Mouse (Mus musculus) hindbrain, embryonic 12.5 days (tissue): ENCODE measurements around the gene Gm525. TPM values are rescaled to one million over a fixed set of nuclear protein-coding genes. Genes with fewer than 3 reads are reported as not detected.
"Not testable (repeated sequence)": the region's sequence is repeated elsewhere in the genome, so short reads cannot be mapped to it uniquely, and the experiment has no call there.

Experiments used
- ATAC-seq: fragments of 200-750 bp; cut with Nextera tagmentation; 2 replicates; pipeline ENCODE4 v1.8.0; 2017; ENCODE audit warnings: moderate TSS enrichment; ENCODE audit not compliant: low FRiP score
- H3K27ac ChIP-seq: fragments of 300-500 bp; sonication (generic); 2 replicates; pipeline ENCODE4 v1.5.1; 2016; ENCODE audit warnings: mild to moderate bottlenecking
- H3K27me3 ChIP-seq: fragments of 300-500 bp; sonication (generic); 2 replicates; pipeline ENCODE4 v1.6.1; 2016; ENCODE audit warnings: mild to moderate bottlenecking
- H3K36me3 ChIP-seq: fragments of 300-500 bp; sonication (generic); 2 replicates; pipeline ENCODE4 v1.6.1; 2016; ENCODE audit warnings: mild to moderate bottlenecking
- H3K4me1 ChIP-seq: fragments of 300-500 bp; sonication (generic); 2 replicates; pipeline ENCODE4 v1.6.1; 2016
- H3K4me2 ChIP-seq: fragments of 300-500 bp; sonication (generic); replicated peaks from 2 replicates; pipeline ENCODE4 v1.6.1; 2016; ENCODE audit warnings: mild to moderate bottlenecking
- H3K4me3 ChIP-seq: fragments of 300-500 bp; sonication (generic); 2 replicates; pipeline ENCODE4 v1.5.1; 2016; ENCODE audit warnings: mild to moderate bottlenecking
- H3K9ac ChIP-seq: fragments of 300-500 bp; sonication (generic); 2 replicates; pipeline ENCODE4 v1.6.1; 2016; ENCODE audit warnings: mild to moderate bottlenecking, moderate library complexity
- H3K9me3 ChIP-seq: fragments of 300-500 bp; sonication (generic); replicated peaks from 2 replicates; pipeline ENCODE4 v1.6.1; 2016; ENCODE audit warnings: mild to moderate bottlenecking
- WGBS: fragments of 180-500 bp; shearing (Covaris S2); methylation state at CpG from one replicate; pipeline ENCODE4 v1.1.7; 2016; 5-methylcytosine and 5-hydroxymethylcytosine counted together
- polyA plus RNA-seq: library from polyadenylated mRNA; unstranded; fragments of >200 nt; fragmentation: Nextera tagmentation; extraction: Ambion mirVana; gene quantifications from 2 replicates; pipeline ENCODE4 v1.2.1, GENCODE M21; 2016

Gene Gm525
- polyA plus RNA-seq, 1 experiment from 2014 or later = 0.58 TPM

- Histone ChIP-seq H3K27ac (no peak within 1 kb of the TSS), H3K9me3 (0 out of 2 replicates have a peak, but pooled peaks cover 5% of the 10 kb centered on the region), H3K4me1 (no peaks in the 10 kb centered on the region), H3K4me3 (no peak within 1 kb of the TSS), H3K36me3 (no peaks in the 10 kb centered on the region), H3K9ac (no peak within 1 kb of the TSS), H3K27me3 (no peaks in the 10 kb centered on the region), H3K4me2 (no peak within 1 kb of the TSS)
- no peak for ATAC-seq
- 91% methylated on average over 1 of the region's 1 CpGs for WGBS
Observed at GRCm38 (mm10) chr11:89066750-89067149, 6.9 kb upstream of the Gm525 start, which contains the start of gene Dgke. Dgke (minus strand) TSS chr11:89066850.

GRCm38 (mm10) chr11:89067301-89067822 lies 6.3 kb upstream of the Gm525 start:
- H3K4me1 ChIP-seq = no peaks in the 10 kb centered on the region

GRCm38 (mm10) chr11:89067871-89068490 lies 5.7 kb upstream of the Gm525 start:
- Histone ChIP-seq H3K4me1 (no peaks in the 10 kb centered on the region), H3K4me3 (no peak overlapping the region), H3K9me3 (0 out of 2 replicates have a peak, but pooled peaks cover 5% of the 10 kb centered on the region), H3K4me2 (no peak overlapping the region), H3K9ac (no peak overlapping the region), H3K27me3 (no peaks in the 10 kb centered on the region), H3K27ac (no peak overlapping the region), H3K36me3 (no peaks in the 10 kb centered on the region)
- no peak for ATAC-seq
- 63% methylated on average over 11 of the region's 11 CpGs for WGBS

More at GRCm38 (mm10) chr11:89067301-89067822, 6.3 kb upstream of the Gm525 start:
- Histone ChIP-seq H3K36me3 (no peaks in the 10 kb centered on the region), H3K27ac (no peak overlapping the region), H3K9me3 (0 out of 2 replicates have a peak, but pooled peaks cover 5% of the 10 kb centered on the region), H3K9ac (no peak overlapping the region), H3K4me3 (no peak overlapping the region), H3K27me3 (no peaks in the 10 kb centered on the region), H3K4me2 (no peak overlapping the region)
- ATAC-seq = no peak
- WGBS = 61% methylated on average over 6 of the region's 6 CpGs

GRCm38 (mm10) chr11:89068649-89069048 lies 5.0 kb upstream of the Gm525 start:
- no peak overlapping the region for H3K9ac ChIP-seq

GRCm38 (mm10) chr11:89069303-89069702 lies 4.3 kb upstream of the Gm525 start:
- H3K4me3 ChIP-seq = no peak overlapping the region
- no peak overlapping the region for H3K9ac ChIP-seq
- H3K27ac ChIP-seq = no peak overlapping the region
- no peak for ATAC-seq
- no peak overlapping the region for H3K4me2 ChIP-seq
- no peaks in the 10 kb centered on the region for H3K27me3 ChIP-seq
- H3K4me1 ChIP-seq = no peaks in the 10 kb centered on the region
- H3K36me3 ChIP-seq = no peaks in the 10 kb centered on the region
- WGBS = 25% methylated on average over 6 of the region's 6 CpGs
- 0 out of 2 replicates have a peak, but pooled peaks cover 5% of the 10 kb centered on the region for H3K9me3 ChIP-seq

More at GRCm38 (mm10) chr11:89068649-89069048, 5.0 kb upstream of the Gm525 start:
- H3K4me3 ChIP-seq = no peak overlapping the region
- no peaks in the 10 kb centered on the region for H3K36me3 ChIP-seq
- no peak for ATAC-seq
- no peaks in the 10 kb centered on the region for H3K27me3 ChIP-seq
- no peak overlapping the region for H3K4me2 ChIP-seq
- H3K9me3 ChIP-seq = 0 out of 2 replicates have a peak, but pooled peaks cover 5% of the 10 kb centered on the region
- H3K4me1 ChIP-seq = no peaks in the 10 kb centered on the region
- no peak overlapping the region for H3K27ac ChIP-seq
- 97% methylated on average over 14 of the region's 14 CpGs for WGBS

- Histone ChIP-seq H3K4me3 (no peak overlapping the region), H3K9ac (no peak overlapping the region), H3K36me3 (no peaks in the 10 kb centered on the region), H3K9me3 (no peaks in the 10 kb centered on the region), H3K4me1 (peaks cover 5% of the 10 kb centered on the region; the same call in 1 of the 2 replicates), H3K27me3 (no peaks in the 10 kb centered on the region), H3K27ac (no peak overlapping the region), H3K4me2 (no peak overlapping the region)
- WGBS = 79% methylated on average over 5 of the region's 5 CpGs
- ATAC-seq = no peak
Observed at GRCm38 (mm10) chr11:89071522-89071921, 2.1 kb upstream of the Gm525 start.

GRCm38 (mm10) chr11:89074783-89075413 lies 1.3 kb downstream of the Gm525 start:
- Histone ChIP-seq H3K9me3 (no peaks in the 10 kb centered on the region), H3K36me3 (no peaks in the 10 kb centered on the region), H3K9ac (no peak overlapping the region), H3K27me3 (no peaks in the 10 kb centered on the region), H3K4me3 (no peak overlapping the region), H3K4me1 (peaks cover 5% of the 10 kb centered on the region; the same call in 1 of the 2 replicates), H3K4me2 (no peak overlapping the region), H3K27ac (no peak overlapping the region)
- WGBS = 64% methylated on average over 19 of the region's 19 CpGs
- no peak for ATAC-seq

- Histone ChIP-seq H3K9ac (no peak overlapping the region), H3K36me3 (no peaks in the 10 kb centered on the region), H3K4me2 (no peak overlapping the region), H3K4me1 (peaks cover 5% of the 10 kb centered on the region; the same call in 1 of the 2 replicates), H3K4me3 (no peak overlapping the region), H3K9me3 (no peaks in the 10 kb centered on the region), H3K27ac (no peak overlapping the region), H3K27me3 (no peaks in the 10 kb centered on the region)
- WGBS = 82% methylated on average over 4 of the region's 4 CpGs
- ATAC-seq = no peak
Observed at GRCm38 (mm10) chr11:89076370-89076821, 2.8 kb downstream of the Gm525 start.

- Histone ChIP-seq H3K4me3 (no peak overlapping the region), H3K36me3 (no peaks in the 10 kb centered on the region), H3K4me2 (no peak overlapping the region), H3K9me3 (no peaks in the 10 kb centered on the region), H3K9ac (no peak overlapping the region), H3K27ac (no peak overlapping the region), H3K27me3 (no peaks in the 10 kb centered on the region), H3K4me1 (peaks cover 5% of the 10 kb centered on the region; the same call in 1 of the 2 replicates)
- 90% methylated on average over 8 of the region's 8 CpGs for WGBS
- no peak for ATAC-seq
Observed at GRCm38 (mm10) chr11:89077601-89078000, 4.0 kb downstream of the Gm525 start.

- Histone ChIP-seq H3K36me3 (no peaks in the 10 kb centered on the region), H3K27me3 (no peaks in the 10 kb centered on the region), H3K27ac (no peak overlapping the region), H3K9ac (no peak overlapping the region), H3K4me3 (no peak overlapping the region), H3K9me3 (no peaks in the 10 kb centered on the region), H3K4me1 (peaks cover 5% of the 10 kb centered on the region; the same call in 1 of the 2 replicates), H3K4me2 (no peak overlapping the region)
- no peak for ATAC-seq
- 94% methylated on average over 3 of the region's 3 CpGs for WGBS
Observed at GRCm38 (mm10) chr11:89078305-89078704, 4.7 kb downstream of the Gm525 start.

GRCm38 (mm10) chr11:89078996-89079680 lies 5.5 kb downstream of the Gm525 start:
- Histone ChIP-seq H3K36me3 (no peaks in the 10 kb centered on the region), H3K4me1 (peaks cover 5% of the 10 kb centered on the region; the same call in 1 of the 2 replicates), H3K4me3 (no peak overlapping the region), H3K27ac (no peak overlapping the region), H3K9ac (no peak overlapping the region), H3K9me3 (no peaks in the 10 kb centered on the region), H3K4me2 (no peak overlapping the region), H3K27me3 (no peaks in the 10 kb centered on the region)
- 89% methylated on average over 16 of the region's 16 CpGs for WGBS
- ATAC-seq = no peak

- not testable (repeated sequence) for H3K36me3 ChIP-seq, H3K27me3 ChIP-seq, H3K9ac ChIP-seq, H3K4me2 ChIP-seq, H3K9me3 ChIP-seq, H3K27ac ChIP-seq, ATAC-seq, H3K4me3 ChIP-seq, H3K4me1 ChIP-seq
- 73% methylated on average over 5 of the region's 5 CpGs for WGBS
Observed at GRCm38 (mm10) chr11:89081906-89082305, 8.3 kb downstream of the Gm525 start.
